ENCODE assay signal across 8 mouse cellular contexts in genomic region chr4:119492291-119492932, GRCm38 (mm10). TPM values are rescaled to one million over a fixed set of nuclear protein-coding genes. Genes with fewer than 3 reads are reported as not detected.
DNase-seq lines count a peak whose midpoint lies in the region; ATAC-seq and TF ChIP-seq lines count a peak whose summit lies in the region.

Gene Rimkla, minus strand, starts transcription at chr4:119492628.

- no peaks in the 10 kb centered on the region for H3K27me3 ChIP-seq in forebrain, embryonic 15.5 days
- peaks cover 4% of the 10 kb centered on the region; the same call in 1 of the 2 replicates for H3K27me3 ChIP-seq in heart, postnatal 0 days (ENCODE audit: control insufficient read depth, insufficient read depth, low read length)
- peaks cover 27% of the 10 kb centered on the region for H3K27me3 ChIP-seq in liver, embryonic 14.5 days (ENCODE audit: control insufficient read depth, insufficient read depth, low read length)
- H3K27me3 ChIP-seq in neural tube, embryonic 12.5 days (replicated peaks), result peaks cover 5% of the 10 kb centered on the region; the same call in 1 of the 2 replicates
- 0 out of 2 replicates have a peak, but pooled peaks cover 3% of the 10 kb centered on the region for H3K27me3 ChIP-seq in stomach, postnatal 0 days (ENCODE audit: control insufficient read depth, insufficient read depth, low read length)

- ATAC-seq in forebrain, embryonic 15.5 days (replicated peaks), result peak; percentile 95
- ATAC-seq in heart, postnatal 0 days (ENCODE audit: insufficient read depth, low read depth), result peak; percentile 86
- ATAC-seq in liver, embryonic 14.5 days (ENCODE audit: insufficient read depth), result 0 out of 2 replicates have a peak, but pooled peaks have one; percentile 28
- peak; percentile 91 for ATAC-seq in neural tube, embryonic 12.5 days (ENCODE audit: low FRiP score, low read depth)
- ATAC-seq in stomach, postnatal 0 days (ENCODE audit: low FRiP score, low TSS enrichment), result peak; percentile 83

- peak within 1 kb of the TSS; percentile 66 for H3K9ac ChIP-seq in forebrain, embryonic 15.5 days (replicated peaks)
- H3K9ac ChIP-seq in heart, postnatal 0 days (replicated peaks; ENCODE audit: low read depth, low read length), result peak within 1 kb of the TSS; percentile 43
- H3K9ac ChIP-seq in liver, embryonic 14.5 days (replicated peaks), result no peak within 1 kb of the TSS
- peak within 1 kb of the TSS; percentile 72 for H3K9ac ChIP-seq in neural tube, embryonic 12.5 days
- H3K9ac ChIP-seq in stomach, postnatal 0 days (ENCODE audit: low read length), result peak within 1 kb of the TSS; percentile 55

- H3K9me3 ChIP-seq in forebrain, embryonic 15.5 days, result no peaks in the 10 kb centered on the region
- 0 out of 2 replicates have a peak, but pooled peaks cover 3% of the 10 kb centered on the region for H3K9me3 ChIP-seq in heart, postnatal 0 days (replicated peaks; ENCODE audit: control insufficient read depth, low read length)
- no peaks in the 10 kb centered on the region for H3K9me3 ChIP-seq in liver, embryonic 14.5 days (ENCODE audit: control insufficient read depth, low read length)
- H3K9me3 ChIP-seq in neural tube, embryonic 12.5 days, result no peaks in the 10 kb centered on the region
- no peaks in the 10 kb centered on the region for H3K9me3 ChIP-seq in stomach, postnatal 0 days (ENCODE audit: control insufficient read depth, low read length)

- H3K4me1 ChIP-seq in forebrain, embryonic 15.5 days, result peaks cover 11% of the 10 kb centered on the region
- H3K4me1 ChIP-seq in heart, postnatal 0 days (ENCODE audit: control insufficient read depth, insufficient read depth), result peaks cover 6% of the 10 kb centered on the region; the same call in 1 of the 2 replicates
- no peaks in the 10 kb centered on the region; a peak in 1 of 4 replicates for H3K4me1 ChIP-seq in liver, embryonic 14.5 days (replicated peaks; ENCODE audit: control insufficient read depth in 2 of 2, insufficient read depth in 2 of 2, low read length in 1 of 2)
- H3K4me1 ChIP-seq in neural tube, embryonic 12.5 days, result peaks cover 3% of the 10 kb centered on the region; the same call in 1 of the 2 replicates
- no peaks in the 10 kb centered on the region for H3K4me1 ChIP-seq in stomach, postnatal 0 days (replicated peaks; ENCODE audit: control insufficient read depth, insufficient read depth)

- TF ChIP-seq CTCF in heart, postnatal 0 days (IDR thresholded peaks at IDR 0.05; ENCODE audit: low read depth), result no peak
- TF ChIP-seq CTCF in liver, embryonic 14.5 days (IDR thresholded peaks at IDR 0.05; ENCODE audit: low read depth), result no peak
- no peak for TF ChIP-seq CTCF in stomach, postnatal 0 days (IDR thresholded peaks at IDR 0.05; ENCODE audit: low read depth)

- no peak for TF ChIP-seq EP300 in heart, postnatal 0 days (IDR thresholded peaks at IDR 0.05; ENCODE audit: low read depth)
- TF ChIP-seq EP300 in liver, embryonic 14.5 days (IDR thresholded peaks at IDR 0.05; ENCODE audit: low read depth), result no peak
- TF ChIP-seq EP300 in stomach, postnatal 0 days (optimal IDR thresholded peaks at IDR 0.05), result no peak

- H3K27ac ChIP-seq in forebrain, embryonic 15.5 days (replicated peaks), result peak within 1 kb of the TSS; percentile 68
- no peak within 1 kb of the TSS for H3K27ac ChIP-seq in heart, postnatal 0 days (ENCODE audit: low read depth)
- H3K27ac ChIP-seq in liver, embryonic 14.5 days, result no peak within 1 kb of the TSS
- peak within 1 kb of the TSS; percentile 57; the same call in 1 of the 2 replicates for H3K27ac ChIP-seq in neural tube, embryonic 12.5 days
- no peak within 1 kb of the TSS for H3K27ac ChIP-seq in stomach, postnatal 0 days (replicated peaks)

- H3K36me3 ChIP-seq in forebrain, embryonic 15.5 days, result no peaks in the 10 kb centered on the region
- no peaks in the 10 kb centered on the region for H3K36me3 ChIP-seq in heart, postnatal 0 days (replicated peaks; ENCODE audit: control insufficient read depth, insufficient read depth, low read length)
- no peaks in the 10 kb centered on the region for H3K36me3 ChIP-seq in liver, embryonic 14.5 days (replicated peaks; ENCODE audit: control insufficient read depth, insufficient read depth, low read depth)
- no peaks in the 10 kb centered on the region for H3K36me3 ChIP-seq in neural tube, embryonic 12.5 days
- no peaks in the 10 kb centered on the region for H3K36me3 ChIP-seq in stomach, postnatal 0 days (ENCODE audit: control insufficient read depth, insufficient read depth, low read length)

- H3K4me2 ChIP-seq in forebrain, embryonic 15.5 days (replicated peaks), result peak within 1 kb of the TSS; percentile 74
- H3K4me2 ChIP-seq in heart, postnatal 0 days (ENCODE audit: low read depth, low read length), result peak within 1 kb of the TSS; percentile 93
- H3K4me2 ChIP-seq in liver, embryonic 14.5 days (ENCODE audit: low read depth), result peak within 1 kb of the TSS; percentile 54
- H3K4me2 ChIP-seq in neural tube, embryonic 12.5 days (replicated peaks), result peak within 1 kb of the TSS; percentile 87
- peak within 1 kb of the TSS; percentile 94 for H3K4me2 ChIP-seq in stomach, postnatal 0 days (replicated peaks; ENCODE audit: low read depth)

- WGBS in forebrain, embryonic 15.5 days, result under 1% methylated on average over 77 of the region's 77 CpGs
- under 1% methylated on average over 60 of the region's 77 CpGs for WGBS in heart, postnatal 0 days
- under 1% methylated on average over 77 of the region's 77 CpGs for WGBS in liver, embryonic 14.5 days (ENCODE audit: insufficient replicate concordance)
- WGBS in neural tube, embryonic 12.5 days, result under 1% methylated on average over 76 of the region's 77 CpGs
- WGBS in stomach, postnatal 0 days, result under 1% methylated on average over 71 of the region's 77 CpGs

- DNase-seq in CD8-positive naive resting alpha-beta T cell, adult 2 months (ENCODE audit: low read depth in 2 of 2, low spot score in 2 of 2), result peak; percentile 4 to 21
- DNase-seq in cerebellum, adult 11 months, result peak; percentile 81
- peak; percentile 36 for DNase-seq in heart, postnatal 0 days (ENCODE audit: low spot score)
- peak; percentile 64 to 84 for DNase-seq in kidney, postnatal 25 days
- no peak for DNase-seq in liver, embryonic 14.5 days (ENCODE audit: low read depth in 3 of 3, low spot score in 3 of 3)
- DNase-seq in stomach, postnatal 0 days (ENCODE audit: low spot score), result peak; percentile 70

- peak within 1 kb of the TSS; percentile 54 for H3K4me3 ChIP-seq in forebrain, embryonic 15.5 days
- H3K4me3 ChIP-seq in heart, postnatal 0 days (ENCODE audit: low read depth, low read length), result peak within 1 kb of the TSS; percentile 65
- peak within 1 kb of the TSS; percentile 38 to 39 for H3K4me3 ChIP-seq in liver, embryonic 14.5 days (ENCODE audit: insufficient read depth in 1 of 2, low read depth in 2 of 2, low read length in 2 of 2)
- H3K4me3 ChIP-seq in neural tube, embryonic 12.5 days, result peak within 1 kb of the TSS; percentile 63
- peak within 1 kb of the TSS; percentile 51 for H3K4me3 ChIP-seq in stomach, postnatal 0 days (ENCODE audit: low read depth, low read length)

RNA-seq across cellular contexts. Expression of gene Rimkla, which starts in this region (rescaled TPM):
- 19.1 and 20.3 TPM in 2 replicates for polyA plus RNA-seq in forebrain, embryonic 15.5 days (2015; fragmentation: Nextera tagmentation; extraction: Ambion mirVana)
- total RNA-seq in heart, postnatal 0 days (2014; rRNA removed; ENCODE audit: low replicate concordance), result 5.7 and 6.4 TPM in 2 replicates
- 2.8 and 3.0 TPM in 2 replicates for polyA plus RNA-seq in heart, postnatal 0 days (2015; fragmentation: Nextera tagmentation; extraction: Ambion mirVana)
- 0.01 and 0.02 TPM in 2 replicates for polyA plus RNA-seq in liver, embryonic 14.5 days (2012; rRNA removed)
- not detected in 2 replicates for polyA plus RNA-seq in liver, embryonic 14.5 days (2014; fragmentation: Nextera tagmentation; extraction: Ambion mirVana)
- 14.6 and 18.4 TPM in 2 replicates for polyA plus RNA-seq in neural tube, embryonic 12.5 days (2016; fragmentation: Nextera tagmentation; extraction: Ambion mirVana)
- 0.19 and 0.25 TPM in 2 replicates for polyA plus RNA-seq in stomach, postnatal 0 days (2015; fragmentation: Nextera tagmentation; extraction: Ambion mirVana)

Comparison
In these comparisons a context has a peak if more than half of its experiments do, and no peak if none do; other contexts are left out.
1. Peak in ATAC-seq, H3K4me3 ChIP-seq and H3K4me2 ChIP-seq in liver, embryonic 14.5 days; RNA of the gene not detected or under 1 TPM.
2. Peak in DNase-seq, ATAC-seq, H3K4me3 ChIP-seq, H3K9ac ChIP-seq and H3K4me2 ChIP-seq in stomach, postnatal 0 days; RNA of the gene not detected or under 1 TPM.
3. DNase-seq: peak in CD8-positive naive resting alpha-beta T cell, adult 2 months (2 of 2), cerebellum, adult 11 months (single experiment), heart, postnatal 0 days (single experiment) and kidney, postnatal 25 days (2 of 2); none in liver, embryonic 14.5 days (0 of 3).
4. ATAC-seq: peak in every context shown above with its lines; median percentile 95 in forebrain, embryonic 15.5 days; 91 in neural tube, embryonic 12.5 days; 86 in heart, postnatal 0 days; 83 in stomach, postnatal 0 days; 28 in liver, embryonic 14.5 days.
5. H3K27ac ChIP-seq: peak in forebrain, embryonic 15.5 days (single experiment) and neural tube, embryonic 12.5 days (single experiment); none in heart, postnatal 0 days (single experiment), liver, embryonic 14.5 days (single experiment) and stomach, postnatal 0 days (single experiment).
6. Peak in every context shown above with its lines, with median percentiles within 50 percentile points of each other: H3K4me2 ChIP-seq and H3K4me3 ChIP-seq.